Comparison of ENCODE assay signal across 10 mouse cellular contexts in genomic region chr11:117557474-117558381, GRCm38 (mm10).
DNase-seq lines count a peak whose midpoint lies in the region; ATAC-seq lines count a peak whose summit lies in the region.
"Had no signal": no experiment of that assay in that cellular context is flagged by ENCODE, and none has a peak within 500 bp of the region (broad histone marks: within the 10 kb centered on the region; RNA-seq: fewer than 3 reads in every experiment).

No protein-coding gene starts in this region.

- 72% methylated on average over 16 of the region's 16 CpGs for WGBS in kidney, embryonic 16.5 days

- DNase-seq in 3134 (ENCODE audit: extremely low read depth, insufficient read length, low spot score): peak; percentile 76
- DNase-seq in adrenal gland, postnatal 36 days: peak; percentile 35 to 55
- peak; percentile 75 to 78 for DNase-seq in gastrocnemius, postnatal 36 days
- DNase-seq in frontal cortex, adult 2 months (ENCODE audit: extremely low spot score in 1 of 2, low spot score in 1 of 2): no peak
- no peak for DNase-seq in thymus, postnatal 10 days (ENCODE audit: low spot score in 2 of 2)
- DNase-seq in layer of hippocampus, postnatal 25 days (ENCODE audit: extremely low spot score in 1 of 2, low spot score in 1 of 2): no peak
- DNase-seq: liver, embryonic 13.5 days had no signal

- no peaks in the 10 kb centered on the region for H3K27me3 ChIP-seq in kidney, embryonic 16.5 days (ENCODE audit: insufficient read depth, low read length)
- H3K27me3 ChIP-seq: liver, embryonic 13.5 days had no signal

- no peaks in the 10 kb centered on the region for H3K4me1 ChIP-seq in kidney, embryonic 16.5 days (ENCODE audit: insufficient read depth, low read length)
- H3K4me1 ChIP-seq: liver, embryonic 13.5 days had no signal

- H3K9ac ChIP-seq in kidney, embryonic 16.5 days (replicated peaks; ENCODE audit: low read length): no peak overlapping the region
- H3K9ac ChIP-seq: liver, embryonic 13.5 days had no signal

- no peak overlapping the region for H3K4me3 ChIP-seq in kidney, embryonic 16.5 days (ENCODE audit: low read length)
- H3K4me3 ChIP-seq: erythroblast, embryonic 14.5 days; liver, embryonic 13.5 days had no signal

- intact Hi-C loops in gastrocnemius, postnatal 36 days (cut with DNase I): no loop called here

- peaks cover 2% of the 10 kb centered on the region for H3K9me3 ChIP-seq in kidney, embryonic 16.5 days (ENCODE audit: low read length)
- H3K9me3 ChIP-seq: liver, embryonic 13.5 days had no signal

- no peaks in the 10 kb centered on the region for H3K36me3 ChIP-seq in kidney, embryonic 16.5 days (ENCODE audit: insufficient read depth, low read length)
- H3K36me3 ChIP-seq: liver, embryonic 13.5 days had no signal

- H3K4me2 ChIP-seq in kidney, embryonic 16.5 days (replicated peaks; ENCODE audit: low read depth, low read length): no peak overlapping the region
- H3K4me2 ChIP-seq: liver, embryonic 13.5 days had no signal

- H3K27ac ChIP-seq in kidney, embryonic 16.5 days (ENCODE audit: low read length): peak overlapping the region; percentile 57
- H3K27ac ChIP-seq: liver, embryonic 13.5 days had no signal

- ATAC-seq in kidney, embryonic 16.5 days (ENCODE audit: low FRiP score, low TSS enrichment): peak; percentile 67; the same call in 1 of the 2 replicates
- ATAC-seq in frontal cortex, adult (ENCODE audit: low TSS enrichment): no peak

Comparison
In these comparisons a context has a peak if more than half of its experiments do, and no peak if none do; other contexts are left out.
1. DNase-seq: peak in 3134 (single experiment), adrenal gland, postnatal 36 days (2 of 2) and gastrocnemius, postnatal 36 days (2 of 2); none in frontal cortex, adult 2 months (0 of 2), thymus, postnatal 10 days (0 of 2) and layer of hippocampus, postnatal 25 days (0 of 2).